Mouse (Mus musculus): ENCODE measurements around the gene Tbc1d13. TPM values are rescaled to one million over a fixed set of nuclear protein-coding genes. Genes with fewer than 3 reads are reported as not detected.
"Not testable (repeated sequence)": the region's sequence is repeated elsewhere in the genome, so short reads cannot be mapped to it uniquely, and the experiment has no call there.

The Tbc1d13 gene
- total RNA-seq, 2 experiments from 2014 or later: 19.7 to 24.1 TPM

DNA sequence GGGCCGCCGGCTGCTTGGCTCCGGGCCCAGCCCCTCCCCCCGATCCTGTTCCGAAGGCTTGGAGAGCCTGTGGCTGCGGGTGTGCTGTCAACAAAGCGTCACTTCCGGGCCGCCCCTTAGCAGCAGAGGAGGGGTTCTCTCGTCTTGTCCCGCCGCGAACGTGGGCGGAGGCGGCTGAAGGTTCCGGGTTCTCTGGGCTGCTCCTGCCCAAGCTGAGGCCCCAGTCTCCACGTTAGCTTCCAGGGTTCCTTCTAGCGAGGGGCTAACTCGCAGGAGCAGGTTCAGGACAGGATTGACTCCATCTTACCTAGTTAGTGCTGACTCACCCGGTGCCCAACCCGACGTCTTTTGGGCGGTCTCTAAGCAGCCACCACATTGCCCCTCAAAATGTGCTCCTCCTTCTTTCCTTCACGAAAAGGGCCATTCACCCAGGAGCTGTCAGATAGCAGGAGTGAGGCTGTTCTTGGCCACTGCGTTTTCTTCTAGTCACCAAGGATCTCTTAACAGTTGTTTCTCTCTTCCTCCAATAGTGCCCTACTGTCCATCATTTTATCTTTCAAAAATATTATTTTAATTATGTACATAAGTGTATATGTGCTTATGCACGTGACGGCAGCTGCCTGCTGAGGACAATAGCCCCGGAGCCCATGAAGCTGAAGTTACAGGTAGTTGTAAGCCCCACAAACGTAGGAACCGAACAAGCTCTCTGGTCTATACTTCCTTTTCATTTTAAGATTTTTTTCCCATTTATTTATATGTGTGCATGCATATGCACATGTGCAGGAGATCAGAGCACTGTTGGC is 8.9 kb upstream of the Tbc1d13 start, which contains the start of gene Zer1:
TSS of gene Zer1 (minus strand) at position 114 of the 803 bp plus-strand sequence.
- intact Hi-C loops (cut with DNase I): loop anchor here (1.0 to 5.0 kb wide), 2 partner anchors 9 to 163 kb away; partner anchors contain the start of genes Dolk, Nup188 and Tbc1d13
- peak; percentile 96 to 98 for DNase-seq

- peak; percentile 57 to 59 for DNase-seq
- intact Hi-C loops (cut with DNase I): loop anchor here (2.0 to 5.0 kb wide), 2 partner anchors 142 to 159 kb away; partner anchors contain the start of genes Dolk and Nup188
These were observed 4.8 kb upstream of the Tbc1d13 start for GRCm38 (mm10) chr2:30128789-30129188.

DNA sequence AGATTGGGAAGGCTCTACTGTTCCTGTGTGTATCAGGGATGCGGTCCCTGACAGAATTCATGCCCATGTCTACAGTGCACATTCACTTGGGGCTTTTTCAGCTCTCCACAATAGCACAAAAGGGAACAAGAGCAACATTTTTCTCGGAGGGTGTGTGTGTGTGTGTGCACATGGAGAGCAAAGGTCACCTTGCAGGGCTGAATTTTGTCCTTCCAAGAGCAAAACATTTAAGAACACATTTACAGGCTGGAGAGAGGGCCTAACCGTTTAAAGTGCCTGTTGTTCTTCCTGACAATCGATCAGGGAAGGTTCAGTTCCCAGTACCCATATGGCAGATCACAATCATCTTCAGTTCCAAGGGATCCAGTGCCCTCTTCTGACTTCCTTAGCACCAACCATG is 3.4 kb upstream of the Tbc1d13 start:
- no peak for DNase-seq
- intact Hi-C loops (cut with DNase I): no loop called here

DNA sequence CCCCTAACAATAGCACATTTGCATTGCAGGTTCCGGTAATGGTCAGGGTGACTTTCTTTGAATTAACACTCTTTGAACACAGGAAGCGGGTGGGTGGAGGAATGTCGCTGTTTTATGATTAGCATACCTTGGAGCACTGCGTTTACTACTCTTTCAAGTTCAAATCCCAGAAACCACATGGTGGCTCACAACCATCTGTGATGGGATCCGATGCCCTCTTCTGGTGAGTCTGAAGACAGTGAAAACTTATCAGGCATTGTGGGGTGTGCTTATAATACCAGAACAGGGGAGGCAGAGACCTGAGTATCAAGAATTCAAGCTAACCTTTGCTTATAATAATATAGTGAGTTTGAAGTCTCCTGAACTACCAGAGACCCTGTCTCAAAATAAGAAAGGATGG is 2.3 kb upstream of the Tbc1d13 start:
- DNase-seq; intact Hi-C loops (cut with DNase I): not testable (repeated sequence)

- intact Hi-C loops (cut with DNase I): loop anchor here (1.0 to 2.0 kb wide), 2 partner anchors 9 to 30 kb away; partner anchors contain the start of gene Zer1
- DNase-seq: peak; percentile 49 to 52
These were observed 539 bp upstream of the Tbc1d13 start for GRCm38 (mm10) chr2:30132801-30133612.

GRCm38 (mm10) chr2:30134378-30134711 is 799 bp downstream of the Tbc1d13 start:
- DNase-seq: no peak
- intact Hi-C loops (cut with DNase I): no loop called here

DNA sequence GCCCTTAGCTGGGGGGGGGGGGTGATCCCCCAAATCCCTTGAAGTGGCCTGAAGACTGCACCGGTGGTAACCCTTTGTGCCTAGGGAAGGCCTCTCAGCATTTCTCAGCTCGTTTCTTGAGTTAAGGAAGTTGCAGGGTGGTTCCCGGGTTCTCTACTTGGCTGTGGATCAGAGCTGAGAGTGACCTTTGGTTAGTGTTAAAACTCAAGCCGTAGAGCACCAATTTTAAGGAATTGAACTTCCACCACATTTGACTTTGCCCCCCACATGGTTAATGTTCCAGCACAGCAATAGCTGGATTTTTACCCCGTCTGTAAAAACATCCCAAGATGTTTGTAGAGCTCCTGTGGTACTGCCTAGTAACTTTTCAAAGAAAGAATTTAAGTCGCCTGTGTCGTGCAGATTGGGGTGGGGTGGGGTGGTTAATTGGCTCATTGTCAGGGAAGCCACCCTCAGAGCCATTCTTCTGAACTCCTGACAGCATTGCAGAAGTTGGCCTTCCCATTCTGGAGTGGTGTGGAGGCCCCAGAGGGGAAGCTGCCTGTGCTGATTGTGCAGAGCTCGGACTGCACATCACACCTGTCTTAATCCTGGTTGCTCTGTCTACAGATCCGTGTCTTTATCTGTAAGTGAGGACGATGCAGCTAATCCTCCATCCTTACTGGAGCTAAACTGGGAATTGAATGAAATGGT is 1.5 kb downstream of the Tbc1d13 start:
- DNase-seq: no peak
- intact Hi-C loops (cut with DNase I): no loop called here

- intact Hi-C loops (cut with DNase I): no loop called here
- no peak for DNase-seq
These were observed 2.9 kb downstream of the Tbc1d13 start for GRCm38 (mm10) chr2:30136458-30136857.

GRCm38 (mm10) chr2:30140021-30140420 is 6.5 kb downstream of the Tbc1d13 start:
- intact Hi-C loops (cut with DNase I); DNase-seq: not testable (repeated sequence)

DNA sequence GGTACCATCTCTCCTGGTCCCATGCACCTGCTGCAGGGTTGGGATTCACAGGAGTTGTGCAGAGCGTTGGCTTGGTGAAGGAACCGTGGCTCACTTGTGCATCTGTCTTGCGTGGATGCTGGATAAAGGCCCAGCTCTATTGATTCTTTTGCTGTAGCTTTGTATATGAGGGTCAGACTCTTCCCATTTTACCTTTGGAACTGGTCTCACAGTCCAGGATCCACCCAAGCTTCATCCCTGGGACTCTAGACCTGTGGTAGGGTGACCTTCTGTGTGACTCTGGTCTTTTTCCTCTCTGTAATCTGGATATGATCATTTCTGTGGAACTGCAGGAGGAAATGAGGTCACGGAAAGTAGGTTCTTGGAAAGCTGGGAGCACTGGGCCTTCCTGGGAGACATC is 10.9 kb downstream of the Tbc1d13 start:
- DNase-seq: no peak
- intact Hi-C loops (cut with DNase I): no loop called here

GRCm38 (mm10) chr2:30147466-30147865 is 13.9 kb downstream of the Tbc1d13 start:
- intact Hi-C loops (cut with DNase I): no loop called here
- no peak for DNase-seq

GRCm38 (mm10) chr2:30151840-30152239 is 18.3 kb downstream of the Tbc1d13 start:
- DNase-seq: no peak
- intact Hi-C loops (cut with DNase I): no loop called here

DNA sequence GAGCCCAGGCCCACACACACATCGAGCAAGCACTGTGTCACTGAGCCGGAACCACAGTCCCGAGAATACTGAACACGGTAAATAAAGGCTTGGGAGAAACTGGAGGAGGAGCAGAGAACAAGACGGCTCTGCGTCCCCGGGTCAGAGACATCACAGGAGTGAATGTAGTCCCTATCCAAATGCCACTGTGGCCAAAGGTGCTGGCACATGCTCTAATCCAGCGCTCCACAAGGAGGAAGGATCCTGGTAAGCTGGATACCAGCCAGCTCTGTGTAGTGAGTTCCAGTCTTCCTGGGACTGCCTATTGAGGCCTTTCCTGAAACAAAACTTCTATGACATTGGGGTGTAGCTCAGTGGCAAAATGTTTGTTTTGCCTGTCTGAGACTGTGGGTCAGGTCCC is 19.1 kb downstream of the Tbc1d13 start:
- intact Hi-C loops (cut with DNase I): no loop called here
- no peak for DNase-seq

DNA sequence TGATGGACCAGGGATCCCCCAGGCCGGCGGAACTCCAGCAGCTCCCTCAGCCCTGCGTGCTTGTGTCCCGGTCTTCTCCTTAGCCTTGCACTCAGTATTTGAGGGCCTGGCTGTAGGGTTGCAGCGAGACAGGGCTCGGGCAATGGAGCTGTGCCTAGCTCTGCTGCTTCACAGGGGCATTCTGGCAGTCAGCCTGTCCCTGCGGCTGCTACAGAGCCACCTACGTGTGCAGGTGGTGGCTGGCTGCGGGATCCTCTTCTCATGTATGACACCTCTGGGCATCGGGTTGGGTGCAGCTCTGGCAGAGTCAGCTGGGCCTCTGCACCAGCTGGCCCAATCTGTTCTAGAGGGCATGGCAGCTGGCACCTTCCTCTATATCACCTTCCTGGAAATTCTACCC is 26.3 kb downstream of the Tbc1d13 start:
- intact Hi-C loops (cut with DNase I): loop anchor here (5.0 kb wide), 1 partner anchor 83 kb away; the partner anchor contains the start of gene Pkn3

DNA sequence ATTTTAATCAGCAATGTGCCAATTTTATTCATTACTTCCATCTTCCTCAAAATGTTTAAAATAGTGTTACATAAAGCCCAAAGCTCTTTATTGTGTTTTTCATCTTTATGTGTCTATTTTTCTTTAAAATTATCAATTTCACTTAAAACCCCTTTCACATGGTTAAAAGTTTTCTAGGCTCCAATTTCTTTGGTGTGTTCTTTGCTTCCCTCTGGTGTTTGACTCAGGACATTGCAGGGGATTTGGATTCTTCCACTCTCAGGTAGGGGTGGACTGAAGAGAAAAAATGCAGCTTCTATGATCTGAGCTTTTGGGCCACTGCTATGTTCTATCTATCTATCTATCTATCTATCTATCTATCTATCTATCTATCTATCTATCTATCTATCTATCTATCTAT is 28.3 kb downstream of the Tbc1d13 start:
- intact Hi-C loops (cut with DNase I): loop anchor here (1.0 to 5.0 kb wide), 4 partner anchors 29 to 121 kb away; partner anchors contain the start of genes Pkn3 and Tbc1d13
- DNase-seq: peak; percentile 47 to 57

More for the DNA sequence above, 26.3 kb downstream of the Tbc1d13 start:
- not testable (repeated sequence) for DNase-seq

DNA sequence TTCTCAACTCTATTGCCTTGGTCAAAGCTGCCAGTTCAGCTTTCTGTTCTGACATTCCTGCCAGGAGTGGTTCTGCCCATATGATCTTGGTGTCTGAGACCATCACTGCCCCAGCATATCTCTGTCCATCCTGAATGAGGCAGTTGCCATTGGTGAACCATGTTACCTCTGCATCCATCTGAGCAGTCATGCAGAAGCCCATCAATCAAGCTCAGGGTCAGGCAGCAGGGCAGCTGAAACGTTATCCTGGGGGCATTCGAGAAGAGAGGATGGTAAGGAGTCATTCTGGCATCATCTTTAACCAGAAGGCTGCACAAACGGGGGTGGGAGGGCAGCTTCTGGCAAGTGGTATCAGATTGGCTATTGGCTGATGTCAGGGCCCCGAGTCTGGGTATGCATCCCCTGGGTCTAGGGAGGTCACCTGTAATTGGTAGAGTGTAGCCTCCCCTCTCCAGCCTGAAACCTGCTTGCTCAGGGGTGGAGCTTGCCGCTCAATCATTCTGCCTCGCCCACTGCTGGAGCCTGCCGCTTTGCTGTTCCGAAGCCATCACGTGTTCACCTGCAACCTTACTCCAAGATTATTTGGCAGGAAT is 30.9 kb downstream of the Tbc1d13 start:
- intact Hi-C loops (cut with DNase I): loop anchor here (5.0 kb wide), 1 partner anchor 87 kb away; the partner anchor contains the start of gene Pkn3
- no peak for DNase-seq

GRCm38 (mm10) chr2:30166677-30167076 is 33.1 kb downstream of the Tbc1d13 start:
- intact Hi-C loops (cut with DNase I): no loop called here
- no peak for DNase-seq

DNA sequence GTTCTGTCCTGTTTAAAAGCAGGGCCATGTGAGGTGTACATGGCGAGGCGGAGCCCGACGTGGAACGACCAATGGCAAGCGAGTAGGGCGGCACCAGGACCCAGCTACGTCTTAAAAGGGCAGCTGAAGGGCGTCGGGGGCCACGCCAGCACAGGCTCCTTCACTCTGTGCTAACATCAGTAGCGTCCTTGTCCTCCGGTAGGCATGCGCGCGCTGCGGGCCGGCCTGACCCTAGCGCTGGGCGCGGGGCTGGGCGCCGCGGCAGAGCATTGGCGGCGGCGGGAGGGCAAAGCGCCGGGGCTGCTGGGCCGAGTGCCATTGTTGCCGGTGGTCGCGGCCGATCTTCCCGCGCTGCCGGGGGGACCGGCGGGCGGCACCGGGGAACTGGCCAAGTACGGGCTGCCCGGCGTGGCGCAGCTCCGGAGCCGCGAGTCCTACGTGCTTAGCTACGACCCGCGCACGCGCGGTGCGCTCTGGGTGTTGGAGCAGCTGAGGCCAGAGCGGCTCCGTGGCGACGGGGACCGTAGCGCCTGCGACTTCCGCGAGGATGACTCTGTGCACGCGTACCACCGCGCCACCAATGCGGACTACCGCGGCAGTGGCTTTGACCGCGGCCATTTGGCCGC is 37.9 kb downstream of the Tbc1d13 start, which contains the start of gene Endog:
TSS of gene Endog (plus strand) at position 123 of the 626 bp plus-strand sequence.
- DNase-seq: peak; percentile 90 to 92
- intact Hi-C loops (cut with DNase I): no loop called here

- DNase-seq: no peak
- intact Hi-C loops (cut with DNase I): no loop called here
These were observed 38.4 kb downstream of the Tbc1d13 start for GRCm38 (mm10) chr2:30171997-30172382.

All from heart, postnatal 10 days (tissue).